Mouse (Mus musculus) layer of hippocampus, adult 9-10 months (tissue): ENCODE results near the gene Obox5.
"Not testable (repeated sequence)": the region's sequence is repeated elsewhere in the genome, so short reads cannot be mapped to it uniquely, and the experiment has no call there.

Source experiments
- DNase-seq: peaks from one replicate; pipeline ENCODE4 v3.0.0; 2022; ENCODE audit warnings: low spot score

The Obox5 gene

DNA sequence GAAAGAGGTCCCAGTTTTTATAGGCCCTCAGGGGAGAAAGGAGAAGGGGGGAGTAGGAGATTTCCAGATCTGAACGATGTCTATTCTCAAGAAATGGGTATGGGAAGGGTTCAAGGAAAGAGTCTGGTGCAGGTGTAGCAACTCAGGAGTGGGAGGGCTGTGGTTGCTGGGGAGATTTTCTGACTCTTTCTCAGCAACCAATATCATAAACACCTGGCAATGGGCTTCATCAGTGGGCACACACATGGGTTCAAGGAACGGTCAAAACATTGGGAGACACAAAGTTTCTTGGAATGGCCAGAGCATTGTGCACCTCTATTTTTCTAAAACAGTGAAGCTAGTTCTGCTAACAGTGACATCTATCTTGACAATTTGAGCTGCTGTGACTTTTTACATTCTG lies at the start of gene Obox5:
TSS of gene Obox5 (plus strand) at position 301 of the 400 bp plus-strand sequence.
- not testable (repeated sequence) for DNase-seq

DNA sequence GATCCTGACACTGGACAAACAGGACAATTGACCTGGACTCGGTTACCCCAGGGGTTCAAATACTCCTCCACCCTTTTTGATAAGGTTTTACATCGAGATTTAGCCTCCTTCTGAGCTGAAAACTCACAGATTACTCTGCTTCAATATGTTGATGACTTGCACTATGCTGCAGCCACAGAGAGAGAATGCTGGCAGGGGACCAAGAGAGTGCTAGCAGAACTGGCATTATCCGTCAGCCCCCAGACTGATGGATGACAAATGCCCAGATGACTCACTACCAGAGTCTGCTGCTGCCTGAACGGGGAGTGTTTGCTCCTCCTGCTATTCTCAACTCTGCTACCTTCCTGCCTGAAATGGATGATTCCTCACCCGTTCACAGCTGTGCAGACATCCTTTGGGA lies 635 bp upstream of the Obox5 start:
- peak; percentile 4 for DNase-seq
